Mouse (Mus musculus) heart, postnatal 0 days (tissue): Measurements from ENCODE around the gene 2310022B05Rik.

Experiments
- CTCF ChIP-seq: IDR thresholded peaks from 2 replicates; pipeline ENCODE4 v1.5.1; 2016; ENCODE audit warnings: antibody characterized with exemption, control low read depth, low read depth
- EP300 ChIP-seq: IDR thresholded peaks from 2 replicates; pipeline ENCODE4 v1.6.1; 2016; ENCODE audit warnings: antibody characterized with exemption, low read depth

GRCm38 (mm10) chr8:124663874-124664230, 683 bp upstream of the 2310022B05Rik start:
- no peak for TF ChIP-seq CTCF
- TF ChIP-seq EP300 = no peak
